ENCODE assay signal across 12 mouse cellular contexts in the genomic region with DNA sequence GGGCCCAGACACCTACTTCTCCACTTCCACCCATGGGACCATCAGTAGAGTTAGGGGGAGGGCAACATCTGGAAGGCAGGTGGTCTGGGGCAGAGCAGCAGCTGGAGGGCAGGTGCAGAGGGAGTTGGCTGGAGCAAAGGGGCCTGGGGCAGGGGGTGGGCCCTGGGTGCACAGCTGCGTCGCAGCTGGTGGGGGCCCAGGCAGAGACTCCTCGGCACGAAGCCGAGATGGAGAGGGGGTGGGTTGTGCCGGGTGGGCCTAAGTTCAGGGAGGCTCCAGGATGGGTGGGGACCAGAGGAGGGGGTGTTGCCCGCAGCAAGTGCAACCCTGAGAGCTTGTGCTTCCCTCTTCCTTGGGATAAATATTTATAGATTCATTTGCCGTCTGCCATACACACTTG.
DNase-seq lines count a peak whose midpoint lies in the region; ATAC-seq and TF ChIP-seq lines count a peak whose summit lies in the region.
"Had no signal": no experiment of that assay in that cellular context is flagged by ENCODE, and none has a peak within 500 bp of the region (broad histone marks: within the 10 kb centered on the region; RNA-seq: fewer than 3 reads in every experiment).

No protein-coding gene starts in this region.

- intact Hi-C loops in gastrocnemius, adult 2 months (cut with DNase I): no loop called here

- TF ChIP-seq CTCF in gastrocnemius, adult 2 months (IDR thresholded peaks at IDR 0.05): no peak
- no peak for TF ChIP-seq CTCF in kidney, postnatal 0 days (IDR thresholded peaks at IDR 0.05; ENCODE audit: low read depth)

- no peak for ATAC-seq in kidney, postnatal 0 days (replicated peaks; ENCODE audit: low FRiP score, low read depth)
- peak; percentile 49 for ATAC-seq in limb, embryonic 13.5 days (ENCODE audit: low FRiP score, low read depth)
- no peak for ATAC-seq in neural tube, embryonic 13.5 days (ENCODE audit: low read depth)
- ATAC-seq: forebrain, embryonic 15.5 days; Patski had no signal

- H3K9me3 ChIP-seq in kidney, postnatal 0 days (replicated peaks; ENCODE audit: low read length): no peaks in the 10 kb centered on the region
- no peaks in the 10 kb centered on the region for H3K9me3 ChIP-seq in limb, embryonic 13.5 days
- no peaks in the 10 kb centered on the region for H3K9me3 ChIP-seq in neural tube, embryonic 13.5 days
- H3K9me3 ChIP-seq: forebrain, embryonic 15.5 days; hindbrain, embryonic 15.5 days had no signal

- H3K4me1 ChIP-seq in kidney, postnatal 0 days (replicated peaks; ENCODE audit: insufficient read depth, low read length): peaks cover 56% of the 10 kb centered on the region
- H3K4me1 ChIP-seq in limb, embryonic 13.5 days: peaks cover 73% of the 10 kb centered on the region
- H3K4me1 ChIP-seq in neural tube, embryonic 13.5 days (replicated peaks): peaks cover 99% of the 10 kb centered on the region

- 0 out of 2 replicates have a peak overlapping the region, but pooled peaks have one; percentile 12 for H3K4me2 ChIP-seq in kidney, postnatal 0 days (ENCODE audit: low read length)
- H3K4me2 ChIP-seq in limb, embryonic 13.5 days (replicated peaks): no peak overlapping the region
- no peak overlapping the region for H3K4me2 ChIP-seq in neural tube, embryonic 13.5 days
- H3K4me2 ChIP-seq: forebrain, embryonic 15.5 days; hindbrain, embryonic 15.5 days had no signal

- H3K9ac ChIP-seq in kidney, postnatal 0 days (ENCODE audit: low read depth, low read length): no peak overlapping the region
- no peak overlapping the region for H3K9ac ChIP-seq in limb, embryonic 13.5 days
- 0 out of 2 replicates have a peak overlapping the region, but pooled peaks have one; percentile 26 for H3K9ac ChIP-seq in neural tube, embryonic 13.5 days
- H3K9ac ChIP-seq: forebrain, embryonic 15.5 days; hindbrain, embryonic 15.5 days had no signal

- 17% methylated on average over 8 of the region's 8 CpGs for WGBS in kidney, postnatal 0 days
- 3% methylated on average over 8 of the region's 8 CpGs for WGBS in limb, embryonic 13.5 days
- 13% methylated on average over 8 of the region's 8 CpGs for WGBS in neural tube, embryonic 13.5 days

- no peak overlapping the region for H3K4me3 ChIP-seq in gastrocnemius, adult 2 months
- no peak overlapping the region for H3K4me3 ChIP-seq in kidney, postnatal 0 days (replicated peaks; ENCODE audit: low read depth, low read length)
- no peak overlapping the region for H3K4me3 ChIP-seq in limb, embryonic 13.5 days
- H3K4me3 ChIP-seq in neural tube, embryonic 13.5 days: no peak overlapping the region
- H3K4me3 ChIP-seq: forebrain, embryonic 15.5 days; hindbrain, embryonic 15.5 days had no signal

- H3K36me3 ChIP-seq in kidney, postnatal 0 days (ENCODE audit: insufficient read depth, low read length): no peaks in the 10 kb centered on the region
- H3K36me3 ChIP-seq in limb, embryonic 13.5 days: no peaks in the 10 kb centered on the region
- H3K36me3 ChIP-seq in neural tube, embryonic 13.5 days: no peaks in the 10 kb centered on the region
- H3K36me3 ChIP-seq: forebrain, embryonic 15.5 days; hindbrain, embryonic 15.5 days had no signal

- peak overlapping the region; percentile 4; the same call in 1 of the 2 replicates for H3K27ac ChIP-seq in gastrocnemius, adult 2 months
- H3K27ac ChIP-seq in kidney, postnatal 0 days: peak overlapping the region; percentile 63
- H3K27ac ChIP-seq in limb, embryonic 13.5 days: no peak overlapping the region
- peak overlapping the region; percentile 87 for H3K27ac ChIP-seq in neural tube, embryonic 13.5 days (replicated peaks)
- H3K27ac ChIP-seq: forebrain, embryonic 15.5 days; hindbrain, embryonic 15.5 days had no signal

- H3K27me3 ChIP-seq in kidney, postnatal 0 days (ENCODE audit: insufficient read depth, low read length): 0 out of 2 replicates have a peak, but pooled peaks cover 2% of the 10 kb centered on the region
- H3K27me3 ChIP-seq in limb, embryonic 13.5 days: peaks cover 81% of the 10 kb centered on the region
- H3K27me3 ChIP-seq in neural tube, embryonic 13.5 days: peaks cover 63% of the 10 kb centered on the region
- H3K27me3 ChIP-seq: Patski had no signal

- no peak for DNase-seq in gastrocnemius, adult 2 months
- no peak for DNase-seq in gastrocnemius, adult 8-10 months (ENCODE audit: low spot score in 2 of 2)
- no peak for DNase-seq in kidney, postnatal 0 days (ENCODE audit: low spot score)
- no peak for DNase-seq in kidney, adult 18-20 months
- DNase-seq in layer of hippocampus, adult 8-10 months (ENCODE audit: low spot score in 2 of 2): no peak
- no peak for DNase-seq in adipocyte (ENCODE audit: low spot score)
- DNase-seq: cerebellum, postnatal 36 days had no signal
